Mouse (Mus musculus) testis, postnatal 14 days (tissue): ENCODE measurements at regions not wholly inside any gene's neighbourhood (a gene's known extent, or its start where the extent isn't known, plus 50 kb on each side); places are given as distances from the start of the nearest gene placed in this dataset.

Source experiments
- DNase-seq: peaks from one replicate; pipeline ENCODE4 v3.0.0; 2021; ENCODE audit warnings: low spot score

DNA sequence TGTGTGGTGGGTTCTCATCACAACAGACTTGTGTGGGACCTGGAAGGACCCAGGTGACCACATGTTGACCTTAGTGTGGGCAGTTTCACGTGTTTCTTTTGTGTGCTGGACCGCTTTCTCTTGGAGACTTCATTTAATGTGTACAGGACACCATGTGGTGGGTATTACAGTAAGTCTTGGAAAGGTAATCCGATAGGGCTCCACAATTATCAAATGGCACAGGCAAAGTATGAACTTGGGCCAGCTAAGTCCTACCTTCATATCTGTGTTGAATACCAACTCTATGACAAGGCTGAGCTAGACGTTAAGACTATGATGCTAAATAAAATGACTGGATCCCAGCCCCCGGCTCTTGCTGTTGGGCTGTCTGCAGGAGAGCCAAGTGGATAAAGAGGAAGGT is 173.5 kb downstream of the 1500009L16Rik start:
- DNase-seq: no peak

DNA sequence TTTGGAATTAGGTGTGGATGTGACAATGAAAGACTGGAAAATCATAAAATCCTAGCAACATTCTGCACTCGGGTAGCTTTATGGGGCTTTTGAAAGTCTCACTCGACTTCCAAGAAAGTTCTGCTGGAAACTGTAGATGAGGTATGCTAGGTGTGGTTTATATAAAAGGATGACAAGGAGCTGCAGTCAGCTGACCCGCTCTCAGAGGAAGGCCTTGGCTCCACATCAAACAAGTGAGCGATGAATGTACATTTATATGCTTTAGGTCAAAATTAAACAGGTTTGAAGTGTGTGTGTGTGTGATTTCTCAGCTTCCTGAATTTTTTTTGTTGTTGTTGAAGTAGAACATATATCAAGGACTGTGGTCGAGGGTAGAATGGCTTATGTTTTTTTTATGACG is 174.9 kb downstream of the 1500009L16Rik start:
- DNase-seq: no peak

DNA sequence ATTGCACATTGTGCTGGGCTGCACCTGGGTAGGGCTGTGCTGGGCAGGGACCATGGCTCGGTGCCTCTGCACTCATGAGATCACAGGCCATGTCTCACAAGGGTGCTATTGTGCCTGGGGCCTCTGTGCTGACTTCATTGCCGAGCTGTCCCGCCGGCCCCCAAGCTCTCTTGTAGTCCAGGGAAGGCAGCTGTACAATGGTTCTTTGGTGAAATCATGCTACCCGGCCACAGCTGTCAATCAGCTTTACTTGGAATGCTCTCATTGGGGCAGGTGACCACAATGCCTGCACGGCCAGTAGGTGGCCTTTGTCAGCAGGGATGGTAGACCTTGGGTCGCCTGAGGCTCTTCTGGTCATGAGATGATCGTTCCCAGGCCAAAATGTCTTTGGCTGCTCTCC is 184.1 kb downstream of the 1500009L16Rik start:
- no peak for DNase-seq

DNA sequence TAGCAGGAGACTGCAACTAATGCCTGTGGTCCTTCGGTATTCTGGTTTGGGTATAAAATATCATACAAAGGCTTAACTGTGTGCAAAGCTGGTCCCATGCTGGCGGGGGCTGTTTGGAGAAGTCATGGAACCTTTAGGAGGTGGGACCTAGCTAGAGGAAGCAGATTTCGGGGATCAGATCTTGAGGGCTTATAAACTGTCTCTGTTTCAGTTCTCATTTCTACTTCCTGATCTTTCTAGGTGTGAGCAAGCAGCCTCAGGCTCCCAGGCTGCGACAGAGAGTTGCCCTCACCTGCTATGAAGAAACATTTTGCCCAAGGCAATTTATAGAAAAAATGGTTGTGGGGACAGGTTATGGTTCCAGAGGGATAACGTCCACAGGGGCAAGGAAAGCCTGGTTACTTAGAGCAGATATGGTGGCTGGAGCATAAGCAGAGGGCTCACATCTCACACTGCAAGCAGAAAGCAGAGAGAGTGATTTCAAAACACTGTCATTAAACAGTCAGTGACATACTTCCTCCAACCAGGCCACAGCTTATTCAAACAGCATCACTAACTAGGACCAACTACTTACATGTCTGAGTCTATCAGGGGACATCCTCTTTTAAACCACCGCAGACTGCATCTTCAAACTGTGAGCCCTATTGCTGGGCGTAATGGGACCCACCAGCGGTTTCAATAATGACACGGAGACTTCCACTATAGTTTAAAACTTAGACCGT is 188.1 kb downstream of the 1500009L16Rik start:
- DNase-seq: no peak

DNA sequence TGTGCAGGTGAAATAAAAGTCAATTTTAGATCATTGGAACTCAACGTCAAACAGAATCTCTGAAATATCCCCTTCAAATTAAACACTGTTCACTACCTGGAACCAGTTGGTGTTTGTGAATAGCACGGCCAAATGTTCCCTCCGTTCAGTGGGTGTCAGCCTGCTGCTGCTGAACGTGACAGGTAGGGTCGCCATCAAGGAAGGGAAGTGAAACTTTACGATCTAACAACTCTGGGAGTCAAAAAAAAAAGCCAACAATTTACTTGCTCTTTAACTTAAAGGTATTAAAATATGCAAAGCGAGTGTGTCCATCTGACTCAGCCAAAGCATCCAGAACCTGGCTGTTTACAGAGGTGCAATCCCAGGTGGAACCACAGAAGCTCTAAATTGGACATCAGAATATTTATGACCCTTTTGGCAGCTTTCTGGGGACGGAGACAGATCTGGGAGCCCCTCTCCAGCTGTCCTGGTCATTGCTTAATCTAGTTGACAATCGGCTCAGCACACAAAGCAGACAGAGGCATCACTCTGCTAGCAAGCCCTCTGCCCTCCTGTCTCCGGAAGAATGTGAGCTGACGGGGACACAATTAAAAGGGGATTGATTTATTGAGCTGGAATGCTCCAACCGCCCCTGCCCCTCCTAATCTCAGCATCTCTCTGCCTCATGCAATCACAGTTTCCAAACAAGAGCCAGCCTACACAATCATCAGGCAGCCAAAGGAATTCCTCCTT is 191.9 kb downstream of the 1500009L16Rik start:
- DNase-seq: no peak

DNA sequence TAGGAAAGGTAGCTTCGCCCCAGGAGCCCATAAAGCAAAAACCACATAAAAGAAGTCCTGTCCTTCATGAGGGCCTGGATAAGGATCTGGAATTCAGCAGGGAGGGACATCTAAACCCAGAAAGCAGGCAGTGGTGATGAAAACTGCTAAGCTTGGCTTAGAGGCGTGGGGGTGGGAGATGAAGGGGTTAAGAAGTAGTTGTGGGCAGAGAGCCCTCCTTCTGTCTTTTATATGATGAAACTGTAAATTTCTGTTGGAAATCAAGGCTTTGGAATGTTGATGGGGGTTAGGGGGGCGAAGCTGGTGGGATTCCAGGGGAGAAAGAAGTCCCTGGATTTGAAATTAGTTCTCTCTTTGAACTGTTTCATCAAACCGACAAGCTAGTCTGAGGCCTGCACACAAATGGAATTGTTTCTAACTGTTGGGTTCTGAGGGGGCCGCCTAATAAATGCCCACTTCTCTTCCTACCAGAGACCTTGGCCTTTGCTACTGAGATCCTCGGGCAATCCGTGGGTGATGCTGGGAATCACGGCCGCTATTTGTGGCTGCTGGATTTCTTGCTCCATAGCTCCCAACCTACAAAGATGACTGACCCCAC is 192.6 kb downstream of the 1500009L16Rik start:
- DNase-seq: no peak

DNA sequence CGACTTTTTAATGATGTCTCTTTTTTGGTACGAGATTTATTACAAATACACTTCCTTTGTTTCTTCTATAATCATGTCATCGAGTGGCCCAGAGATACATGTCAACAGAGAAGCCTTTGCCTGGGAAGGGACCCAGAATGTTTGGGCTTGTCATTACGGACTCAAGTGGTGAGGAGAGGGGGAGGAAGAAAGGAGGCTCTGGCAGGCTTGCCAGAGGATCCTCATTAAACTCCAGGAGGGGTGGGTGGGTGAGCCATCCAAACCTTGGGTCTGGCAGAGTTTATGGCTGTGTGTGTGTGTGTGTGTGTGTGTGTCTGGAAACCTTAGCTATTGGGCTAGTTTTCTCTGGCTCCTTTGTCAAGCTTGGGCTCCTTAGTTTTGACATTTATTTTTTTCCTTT is 204.3 kb downstream of the 1500009L16Rik start:
- DNase-seq: no peak

DNA sequence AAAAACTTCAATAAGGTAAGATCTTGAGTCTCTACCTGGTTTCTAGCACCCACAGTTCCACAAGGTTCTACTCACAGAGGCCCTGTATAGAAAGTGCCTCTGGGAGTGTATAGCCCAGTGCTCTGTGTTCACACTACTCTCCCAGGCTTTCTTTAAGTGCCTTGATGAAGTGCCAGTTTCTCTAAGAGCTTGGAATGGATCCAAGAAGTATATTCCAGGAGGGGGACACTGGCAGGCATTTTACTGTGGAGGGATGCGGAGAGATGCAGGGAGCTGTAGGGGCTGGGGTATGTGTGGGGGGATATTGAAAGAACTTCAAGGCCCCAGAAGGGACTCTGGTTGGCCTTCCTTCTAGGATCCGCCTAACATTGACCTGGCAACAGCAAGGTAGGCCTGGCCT is 204.9 kb downstream of the 1500009L16Rik start:
- no peak for DNase-seq

DNA sequence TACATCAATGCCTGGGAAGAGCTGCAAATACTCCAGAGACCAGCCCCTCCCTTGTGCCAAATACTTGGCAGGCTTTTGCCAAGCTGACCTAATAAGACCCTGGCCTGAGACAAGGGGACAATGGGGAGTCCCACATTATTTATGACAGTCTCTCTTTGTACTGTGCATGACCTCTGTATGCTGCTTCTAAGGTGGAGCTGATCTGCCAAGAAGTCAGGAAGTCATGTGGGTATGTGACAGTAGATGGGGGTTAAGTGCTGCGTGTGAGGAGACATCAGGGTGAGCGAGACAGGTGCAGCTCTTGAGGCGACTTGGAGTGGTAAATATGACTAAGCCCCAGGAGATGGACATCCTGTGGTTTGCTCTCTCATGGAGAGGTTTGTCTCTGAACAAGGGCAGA is 209.1 kb downstream of the 1500009L16Rik start:
- DNase-seq: no peak

DNA sequence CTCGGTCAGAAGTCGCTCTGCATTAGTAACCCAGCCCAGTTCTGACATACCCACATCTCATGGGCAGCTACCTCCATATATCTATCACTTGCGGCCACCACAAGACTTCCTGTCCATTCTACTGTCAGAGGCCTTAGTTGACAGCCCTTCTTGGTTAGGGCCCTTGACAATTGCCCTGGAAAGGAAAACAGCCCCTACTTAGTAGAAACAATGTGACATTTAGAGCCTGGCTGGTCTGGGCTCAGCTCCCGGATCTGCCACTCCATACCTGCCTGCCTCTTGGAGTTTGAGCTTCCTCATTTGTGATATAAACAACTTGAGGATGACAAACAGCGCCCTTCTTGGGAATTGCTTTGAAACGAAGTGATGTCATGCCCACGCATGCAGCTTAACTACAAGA is 210.5 kb downstream of the 1500009L16Rik start:
- DNase-seq: no peak

DNA sequence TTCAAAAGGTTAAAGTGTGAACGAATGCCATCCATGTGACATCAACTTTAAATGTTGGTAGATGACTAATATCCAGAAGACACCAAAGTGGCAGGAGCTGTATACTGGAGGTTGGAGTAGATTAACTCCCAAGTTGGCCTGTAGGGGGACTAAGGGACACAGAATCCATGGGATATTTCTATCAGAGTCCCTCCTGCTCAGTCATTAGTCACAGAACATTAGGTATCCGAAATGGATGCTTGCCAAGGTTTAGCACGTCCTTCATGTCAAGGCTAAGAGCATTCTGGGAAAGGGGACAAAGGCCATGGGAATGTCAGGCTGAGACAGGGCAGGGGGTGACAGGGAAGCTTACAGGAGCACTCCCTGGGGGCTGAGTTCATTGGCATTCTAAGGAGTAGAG is 211.8 kb downstream of the 1500009L16Rik start:
- no peak for DNase-seq

DNA sequence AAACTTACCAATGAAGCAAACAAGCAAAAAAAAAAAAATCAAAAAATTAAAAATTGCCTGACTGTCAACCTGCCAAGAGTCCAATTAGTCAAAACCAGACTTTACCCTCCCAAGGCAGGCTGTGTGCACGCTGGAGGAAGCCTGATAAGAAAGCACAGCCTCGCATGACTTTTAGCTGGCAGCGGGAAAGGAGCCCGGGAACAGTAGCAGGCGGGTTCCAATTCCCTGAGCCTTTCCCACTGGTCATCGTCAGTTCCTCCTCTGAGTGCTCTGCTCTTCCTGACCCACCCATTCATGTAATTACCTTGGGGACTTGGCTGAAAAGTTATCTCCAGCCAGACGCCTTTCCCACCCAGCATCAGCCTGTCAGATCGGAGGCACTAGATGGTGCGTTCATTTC is 214.5 kb downstream of the 1500009L16Rik start:
- DNase-seq: no peak

DNA sequence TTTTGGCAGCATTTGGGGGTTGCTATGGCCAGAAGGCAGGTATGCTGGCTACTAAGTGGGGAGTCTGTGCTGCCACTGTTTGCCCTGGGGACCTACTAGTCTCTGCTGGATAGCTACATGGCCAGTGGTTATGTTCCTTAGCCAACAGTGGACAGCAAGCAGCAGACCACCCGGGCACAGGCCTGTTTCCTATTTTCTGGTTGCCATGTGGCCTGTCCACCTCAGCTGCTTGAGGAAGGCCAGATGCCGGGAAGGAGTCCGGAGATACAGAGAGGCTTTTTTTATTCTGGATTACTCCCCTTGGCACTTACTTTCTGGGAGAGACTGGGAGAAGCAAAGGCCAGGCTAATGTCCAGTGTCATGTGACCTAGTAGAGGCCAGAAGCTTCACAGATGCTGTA is 219.4 kb downstream of the 1500009L16Rik start:
- no peak for DNase-seq

DNA sequence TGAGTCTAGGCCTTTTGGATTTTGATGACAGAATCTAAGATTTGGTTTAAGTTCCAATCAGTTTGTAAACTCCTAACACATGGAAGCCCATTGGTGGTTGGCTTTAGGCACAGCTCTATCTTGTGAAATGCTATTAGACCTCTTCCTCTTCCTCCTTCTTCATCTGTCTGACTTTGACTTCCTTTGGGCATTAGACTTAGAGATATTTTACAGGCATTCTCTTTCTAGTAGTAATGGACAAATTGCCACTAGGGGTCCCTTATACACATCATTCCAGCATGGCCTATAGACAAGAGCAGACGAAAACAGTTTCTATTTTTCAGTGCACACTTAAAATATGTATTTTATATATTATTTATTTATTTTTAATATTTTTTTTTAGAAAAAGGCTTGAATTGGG is 221.5 kb downstream of the 1500009L16Rik start:
- DNase-seq: no peak

DNA sequence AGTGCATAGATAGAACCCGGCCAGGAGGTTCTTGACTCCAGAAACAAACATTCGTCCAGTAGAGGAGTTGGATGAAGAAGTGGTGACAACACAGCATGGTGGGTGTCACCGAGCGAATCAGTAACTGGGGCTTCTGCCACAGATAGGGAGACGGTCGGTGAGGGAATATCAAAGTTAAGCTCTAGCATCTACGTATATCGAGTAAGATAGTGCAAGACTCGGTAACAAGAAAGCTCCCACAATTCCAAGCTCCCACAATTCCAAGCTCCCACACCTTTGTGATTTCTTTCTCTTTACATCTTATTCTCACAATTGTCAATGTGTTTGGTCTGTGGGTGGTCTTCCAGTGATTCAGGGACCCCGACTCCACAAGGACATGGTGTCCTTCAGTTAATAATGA is 222.2 kb downstream of the 1500009L16Rik start:
- no peak for DNase-seq

DNA sequence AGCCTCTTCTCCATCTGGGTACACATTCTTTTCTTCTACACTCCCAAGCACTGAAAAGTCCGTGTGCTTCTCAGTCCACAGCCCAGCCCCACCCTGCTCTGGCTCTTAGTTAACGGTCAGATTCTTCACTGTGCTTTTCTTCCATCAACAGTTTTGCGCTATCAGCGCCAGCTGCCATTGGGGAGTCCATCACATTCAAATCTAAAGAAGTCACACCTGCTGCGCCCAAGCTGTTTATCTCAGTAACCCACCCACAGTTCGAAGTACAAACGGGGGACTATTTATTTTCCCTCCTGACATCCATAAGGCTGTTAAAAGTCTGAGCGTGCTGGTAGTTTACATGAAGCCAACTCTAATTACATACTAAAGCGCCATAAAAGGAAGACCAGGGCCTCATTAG is 222.8 kb downstream of the 1500009L16Rik start:
- DNase-seq: no peak

DNA sequence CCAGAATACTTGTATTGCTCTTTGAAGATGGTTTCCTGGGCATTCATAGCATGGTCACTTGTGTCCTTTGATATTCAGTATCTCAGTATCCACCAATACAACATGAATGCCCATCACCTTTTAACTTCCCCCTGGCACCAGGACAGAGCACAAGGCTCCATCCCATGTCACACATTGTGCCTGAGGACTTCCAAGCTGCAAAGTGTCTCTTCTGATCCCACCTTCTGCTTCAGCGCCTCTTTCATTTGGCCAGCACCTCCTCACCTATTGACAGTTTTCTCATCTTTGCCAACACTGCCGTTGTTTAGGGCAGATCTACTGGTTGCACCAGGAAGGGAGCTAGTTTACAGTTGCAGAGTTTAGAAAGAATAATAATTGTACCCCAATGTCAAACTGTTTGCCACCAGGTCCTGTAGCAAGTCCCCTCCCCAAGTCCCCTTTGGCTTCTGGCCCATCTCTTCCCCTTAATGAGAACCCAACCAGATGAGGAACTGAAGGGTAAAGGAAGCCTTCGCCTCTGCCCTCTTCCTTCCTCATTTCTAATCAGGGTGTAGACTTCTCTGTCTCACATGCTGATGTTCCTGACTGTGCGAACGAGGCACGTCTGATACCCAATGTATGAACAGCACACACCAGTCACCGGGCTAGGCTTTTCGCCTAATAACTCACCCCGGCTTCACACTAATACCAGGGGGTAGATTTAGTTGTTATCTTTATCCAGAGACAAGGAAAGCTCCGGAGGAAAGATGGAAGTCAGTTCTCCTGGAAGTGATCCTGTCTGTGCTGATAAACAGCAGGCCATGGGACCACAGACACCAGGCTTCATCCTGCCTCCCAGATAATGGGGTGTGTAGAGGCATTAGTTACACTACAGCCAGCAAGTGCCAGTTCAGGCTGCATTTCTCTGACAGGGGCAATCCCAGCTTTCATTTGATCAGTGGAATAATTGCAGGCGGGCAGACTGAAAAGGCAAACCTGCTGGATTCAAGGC is 223.8 kb downstream of the 1500009L16Rik start:
- DNase-seq: no peak

DNA sequence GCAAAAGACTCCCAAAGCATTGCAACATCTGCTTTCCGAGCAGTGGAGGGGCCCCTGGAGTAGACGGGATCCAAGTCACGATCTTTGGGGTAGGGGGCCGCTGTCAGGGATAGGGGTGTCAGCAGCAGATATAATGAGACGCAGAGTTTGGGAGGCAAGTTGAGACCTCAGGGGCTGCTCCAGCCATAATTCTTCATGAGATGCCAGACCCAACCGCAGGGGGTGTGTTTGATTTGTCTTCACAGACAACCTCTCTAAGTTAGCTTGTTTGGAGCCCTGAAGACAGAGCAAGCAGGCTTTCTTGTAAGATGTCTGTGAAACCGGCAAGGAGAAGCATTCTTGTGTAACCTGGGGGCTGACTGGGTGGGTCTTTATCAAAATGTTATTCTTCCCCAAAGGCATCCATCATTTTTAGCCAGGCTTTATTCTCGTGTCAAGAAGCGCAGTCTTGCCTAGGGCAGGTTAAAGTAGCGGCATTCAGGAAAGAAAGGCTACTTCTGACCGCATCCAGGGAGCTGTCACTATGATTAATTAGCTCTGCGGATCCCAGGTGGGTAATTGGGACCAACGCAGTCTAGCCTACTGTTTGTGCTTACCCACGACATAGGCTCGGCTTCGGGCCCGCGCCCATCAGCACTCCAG is 234.6 kb downstream of the 1500009L16Rik start:
- DNase-seq: no peak

DNA sequence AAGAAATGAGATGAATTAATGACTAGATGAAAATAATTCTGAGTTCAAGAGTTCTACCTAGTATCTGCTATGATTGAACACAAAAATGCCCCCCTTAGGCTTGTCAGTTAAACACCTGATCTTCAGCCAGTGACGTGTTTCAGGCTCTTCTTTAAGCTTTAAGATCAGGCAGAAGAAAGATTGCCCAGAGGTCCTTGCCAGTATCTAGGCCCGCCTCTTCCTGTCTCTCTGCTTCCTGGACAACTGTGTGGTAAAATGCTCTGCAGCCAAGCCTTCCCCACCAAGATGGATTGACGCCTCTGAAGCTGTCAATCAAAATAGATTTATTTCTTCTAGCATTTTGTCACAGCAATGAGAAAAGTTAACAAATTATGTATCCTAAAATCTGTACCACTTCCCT is 235.7 kb downstream of the 1500009L16Rik start:
- DNase-seq: no peak

DNA sequence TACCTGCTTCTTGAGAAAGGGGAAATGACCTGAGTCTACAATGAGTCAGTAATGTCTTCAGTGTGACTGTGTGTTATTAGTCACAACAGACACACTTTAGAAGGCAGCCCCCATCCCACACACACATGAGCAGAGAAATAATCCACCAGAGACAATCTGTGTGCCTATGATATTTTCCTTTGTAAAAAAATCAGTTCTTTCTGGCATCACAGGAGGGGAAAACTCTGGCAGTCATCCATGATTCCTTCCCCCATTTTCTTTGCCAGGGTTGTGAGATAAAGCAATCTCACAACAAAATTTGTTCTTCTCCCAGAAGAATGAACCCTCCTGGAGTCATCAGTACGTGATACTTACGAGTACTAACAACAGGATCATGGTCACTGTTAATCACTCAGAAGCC is 236.2 kb downstream of the 1500009L16Rik start:
- no peak for DNase-seq

DNA sequence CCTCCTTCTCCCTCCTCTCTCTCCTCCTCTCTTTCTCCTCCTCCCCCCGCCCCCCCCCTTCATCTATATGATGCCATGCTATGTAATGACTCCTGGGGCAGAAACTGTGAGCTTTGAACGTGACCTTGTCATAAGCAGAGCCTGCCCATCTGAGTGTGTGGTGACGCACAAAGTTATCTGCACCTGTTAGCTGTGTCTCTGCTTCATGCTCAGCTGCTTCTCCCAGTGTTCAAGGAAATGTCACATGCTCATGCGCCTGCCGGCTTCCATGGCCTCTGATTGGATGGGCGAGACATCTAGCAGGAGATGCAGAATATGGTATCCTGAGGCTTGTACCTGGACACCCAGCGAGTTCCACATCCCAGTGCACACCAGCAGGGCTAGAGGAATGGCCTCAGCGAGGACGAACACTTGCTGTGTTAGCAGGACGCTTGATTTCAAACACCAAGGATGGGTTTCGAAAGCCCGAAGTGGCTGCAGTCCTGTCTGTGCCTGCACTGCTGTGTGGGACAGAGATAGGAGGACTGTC is 240.6 kb downstream of the 1500009L16Rik start:
- no peak for DNase-seq
